Mouse (Mus musculus): ENCODE measurements at regions not wholly inside any gene's neighbourhood (a gene's known extent, or its start where the extent isn't known, plus 50 kb on each side); places are given as distances from the start of the nearest gene placed in this dataset.

DNA sequence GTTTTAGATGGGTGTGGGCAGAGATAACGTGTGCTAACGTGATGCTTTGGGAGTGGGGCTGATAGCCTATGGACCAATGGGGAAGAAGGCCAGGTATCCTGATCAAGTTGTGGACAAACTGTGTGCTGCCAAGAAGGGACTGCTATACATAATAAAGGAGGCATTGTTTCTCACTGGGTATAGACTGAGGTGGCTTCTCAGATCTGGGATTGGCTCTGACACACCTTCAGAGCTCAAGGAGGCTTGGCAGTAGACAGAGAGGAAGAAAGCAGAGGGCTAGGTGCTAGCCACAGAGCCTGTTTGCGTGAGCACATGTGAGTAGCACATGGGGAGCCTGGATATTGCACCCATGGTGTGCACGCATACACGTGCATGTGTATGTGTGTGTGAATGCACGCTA lies 205.1 kb upstream of the Sash1 start:
- no peak for TF ChIP-seq CTCF (IDR thresholded peaks at IDR 0.05; ENCODE audit: control insufficient read depth, insufficient read depth, insufficient read length)
- no peak for TF ChIP-seq USF1 (IDR thresholded peaks at IDR 0.05; ENCODE audit: low read depth)
- TF ChIP-seq CEBPB (IDR thresholded peaks at IDR 0.05; ENCODE audit: low read depth): no peak
- TF ChIP-seq MYOD1 (IDR thresholded peaks at IDR 0.05; ENCODE audit: control insufficient read depth, insufficient read length, low read depth): no peak

All from C2C12 (cell line).